Mouse (Mus musculus) R1 (cell line): ENCODE measurements at regions not wholly inside any gene's neighbourhood (a gene's known extent, or its start where the extent isn't known, plus 50 kb on each side); places are given as distances from the start of the nearest gene placed in this dataset.
A peak's percentile ranks its signal among the peaks of the same experiment; 100 is the strongest.

Experiments used
- DNase-seq: peaks from one replicate; pipeline ENCODE4 v3.0.0-alpha.2; 2018; ENCODE audit warnings: low read depth, low spot score

DNA sequence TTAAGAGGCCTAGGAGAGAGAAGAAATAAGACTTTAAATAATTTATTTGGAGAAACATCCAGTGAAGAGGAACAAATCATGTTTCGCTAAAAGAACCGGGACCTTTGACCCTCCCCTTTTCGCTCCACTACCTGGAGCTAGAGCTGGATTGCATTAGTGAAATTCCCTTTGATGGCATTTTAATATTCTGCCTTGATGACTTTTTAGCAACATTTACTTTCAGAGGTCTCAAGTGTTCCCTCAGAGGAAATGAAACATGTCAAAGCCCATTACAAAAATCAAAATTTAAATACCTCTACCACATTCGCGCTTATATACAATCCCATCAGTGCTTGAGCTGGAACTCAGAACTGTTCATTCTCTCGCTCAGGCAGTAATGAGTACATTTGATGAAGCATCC, 297.0 kb upstream of the Gm10295 start:
- no peak for DNase-seq

DNA sequence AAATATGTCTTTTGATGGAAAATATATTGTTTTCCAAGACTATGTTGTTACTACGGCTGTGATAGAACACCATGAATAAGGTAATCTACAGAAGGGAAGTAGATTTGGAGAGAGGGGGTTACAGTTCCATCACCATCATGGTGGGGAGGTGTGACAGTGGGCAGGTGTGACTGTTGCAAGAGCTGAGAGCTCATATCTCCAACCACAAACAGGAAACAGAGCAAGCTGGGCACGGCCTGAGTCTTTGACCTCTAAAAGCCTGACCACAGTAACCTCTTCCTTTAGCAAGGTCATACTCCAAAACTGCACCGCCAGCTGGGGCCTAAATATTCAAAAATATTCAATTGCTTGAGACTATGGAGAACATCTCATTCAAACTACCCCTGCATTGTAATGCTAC, 295.7 kb upstream of the Gm10295 start:
- DNase-seq, result no peak

DNA sequence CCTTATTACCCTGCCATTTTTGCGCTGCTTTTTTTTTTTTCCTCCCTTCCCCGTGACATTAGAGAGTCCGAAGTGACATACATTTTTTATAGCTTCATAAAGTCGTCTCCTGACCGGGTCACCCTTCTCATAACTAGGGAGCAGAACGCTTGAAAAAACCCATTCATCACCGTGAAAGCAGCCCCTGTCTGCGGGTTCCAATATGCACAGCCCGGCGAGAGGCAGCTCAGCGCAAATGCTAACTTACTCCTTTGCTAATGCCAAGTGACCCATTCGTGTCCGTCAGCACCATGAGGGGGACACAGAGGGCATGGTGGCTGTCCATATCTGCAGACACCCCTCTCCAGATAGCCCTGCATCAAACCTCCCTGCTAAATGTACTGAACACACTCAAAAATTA, 271.8 kb upstream of the Gm10295 start:
- DNase-seq, result no peak

DNA sequence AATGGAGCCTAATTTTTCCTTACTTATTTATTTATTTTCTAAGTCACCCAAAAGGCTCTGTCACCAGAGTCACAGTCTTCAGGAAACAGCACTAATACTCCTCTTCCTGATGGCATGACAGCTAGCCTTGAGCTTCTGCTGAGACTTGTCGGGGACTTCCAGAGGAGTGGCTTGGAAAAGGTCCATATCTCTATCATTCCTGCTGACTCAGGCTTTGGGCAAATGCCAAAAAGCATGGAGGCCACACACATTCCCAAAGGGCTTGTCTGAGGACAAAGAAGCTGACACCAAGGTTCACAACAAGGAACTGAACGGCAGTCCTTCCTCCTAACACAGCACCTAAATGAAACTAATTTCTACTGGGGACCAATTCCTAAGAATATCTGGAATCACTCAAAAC, 251.9 kb upstream of the Gm10295 start:
- no peak for DNase-seq

DNA sequence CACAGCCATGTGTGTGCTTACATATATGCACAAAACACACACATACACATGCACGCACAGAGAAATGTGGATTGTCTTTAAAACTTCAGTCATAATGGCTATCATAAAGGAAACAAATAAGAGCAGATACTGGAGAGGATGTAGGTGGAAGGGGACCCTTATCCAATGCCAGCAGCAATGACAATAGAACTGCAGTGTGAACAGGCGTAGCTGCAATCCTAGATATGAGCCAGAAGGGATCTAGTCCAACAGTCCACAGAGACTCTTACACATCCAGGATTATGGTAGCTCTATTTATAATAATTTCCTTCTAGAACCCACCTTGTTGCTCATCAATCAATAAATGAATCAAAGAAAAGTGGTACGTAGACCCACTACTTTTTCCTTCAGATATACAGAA, 245.5 kb upstream of the Gm10295 start:
- DNase-seq, result no peak

DNA sequence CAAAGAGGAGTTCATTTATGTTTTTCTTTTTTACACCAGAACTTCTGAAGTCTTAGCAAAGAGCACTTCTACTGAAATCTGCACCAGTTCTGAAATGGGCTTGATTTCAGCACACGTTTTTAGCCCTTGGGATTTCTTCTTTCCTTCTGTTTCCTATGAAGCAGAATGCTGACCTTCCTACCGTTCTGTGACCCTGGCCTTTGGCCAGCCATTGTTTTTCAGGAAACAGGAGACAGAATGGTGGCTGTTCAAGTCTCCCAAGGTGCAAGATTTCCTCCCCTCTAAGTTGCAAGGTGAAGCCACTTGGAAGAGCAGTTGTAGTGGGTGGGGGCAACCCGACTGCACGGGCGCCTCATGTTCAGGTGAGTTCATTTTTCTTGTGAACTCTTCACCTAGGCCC, 236.3 kb upstream of the Gm10295 start:
- DNase-seq, result no peak

DNA sequence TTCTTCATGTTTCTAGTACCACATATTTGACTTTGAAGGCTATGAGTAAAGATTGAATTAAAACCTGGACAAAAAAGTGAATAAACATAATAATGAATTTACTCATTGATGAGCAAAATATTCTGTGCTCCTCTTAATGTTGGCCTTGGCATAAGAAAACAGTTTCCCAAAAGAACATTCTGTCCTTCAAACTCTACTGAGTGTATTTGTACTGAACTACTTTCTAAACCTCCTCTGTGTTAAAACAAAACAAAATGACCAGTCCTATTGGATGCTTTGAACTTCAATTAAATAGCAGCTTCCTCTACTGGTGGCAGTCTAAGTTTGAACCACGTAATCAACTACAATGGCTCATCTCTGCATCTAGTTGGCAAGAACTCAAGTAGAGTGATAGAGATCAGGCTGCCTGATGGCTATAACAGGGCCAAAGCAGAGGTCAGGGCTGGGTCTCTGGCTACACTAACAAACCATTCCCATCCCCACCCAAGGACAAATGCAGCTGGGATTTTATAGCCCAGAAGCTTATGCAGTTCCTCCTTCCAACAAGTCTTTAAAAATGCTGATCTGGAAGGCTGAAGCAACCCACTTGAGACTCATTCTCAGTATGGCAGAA, 232.3 kb upstream of the Gm10295 start:
- no peak for DNase-seq

DNA sequence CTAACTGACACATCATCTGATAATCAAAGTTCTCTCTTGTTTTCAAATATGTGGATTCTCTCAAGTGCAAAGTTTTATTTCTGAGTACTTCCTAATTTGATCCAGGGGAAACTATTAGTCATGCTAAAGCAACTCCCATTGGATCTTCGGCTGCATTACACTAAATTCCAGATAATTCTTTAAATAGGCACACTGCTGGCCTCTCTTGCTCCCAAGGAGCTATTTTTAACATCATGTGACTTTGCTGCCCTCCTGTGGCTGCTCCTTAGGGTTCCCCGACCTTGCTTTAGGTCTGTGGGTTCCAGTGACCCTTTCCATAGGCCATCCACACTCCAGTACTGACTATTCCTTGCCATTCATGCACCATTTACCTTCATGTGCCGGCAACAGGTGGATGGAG, 230.5 kb upstream of the Gm10295 start:
- DNase-seq, result peak; percentile 43

DNA sequence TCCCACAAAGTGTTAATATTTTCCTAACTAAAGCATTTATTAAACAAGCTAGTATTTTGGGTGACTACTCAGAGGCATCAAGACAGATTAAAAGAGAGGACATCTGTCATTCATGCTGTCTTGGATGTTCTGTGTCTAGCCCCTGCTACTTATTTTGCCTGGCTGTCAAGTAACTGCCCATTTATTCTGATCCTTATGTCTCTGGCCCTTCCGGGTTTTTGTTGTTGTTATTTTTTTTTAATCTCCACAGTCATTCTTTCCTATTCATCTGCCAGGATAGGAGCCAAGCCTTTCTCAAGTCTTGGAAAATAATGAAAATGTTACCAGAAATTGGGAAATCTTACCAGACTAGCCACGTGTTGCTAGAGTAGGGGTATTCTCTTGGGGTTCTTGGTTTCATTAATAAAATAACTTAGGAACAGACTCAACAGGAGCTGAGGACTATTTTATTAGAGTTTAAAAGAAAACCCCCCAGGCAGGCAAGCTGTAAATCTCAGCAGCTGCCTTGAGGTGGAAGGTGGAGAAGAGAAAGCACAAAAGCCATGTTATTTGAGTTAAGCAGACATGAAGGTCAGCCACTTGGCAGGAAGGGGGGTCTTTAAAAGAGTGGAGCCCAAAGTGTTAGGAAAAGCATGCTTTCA, 209.1 kb upstream of the Gm10295 start:
- no peak for DNase-seq

DNA sequence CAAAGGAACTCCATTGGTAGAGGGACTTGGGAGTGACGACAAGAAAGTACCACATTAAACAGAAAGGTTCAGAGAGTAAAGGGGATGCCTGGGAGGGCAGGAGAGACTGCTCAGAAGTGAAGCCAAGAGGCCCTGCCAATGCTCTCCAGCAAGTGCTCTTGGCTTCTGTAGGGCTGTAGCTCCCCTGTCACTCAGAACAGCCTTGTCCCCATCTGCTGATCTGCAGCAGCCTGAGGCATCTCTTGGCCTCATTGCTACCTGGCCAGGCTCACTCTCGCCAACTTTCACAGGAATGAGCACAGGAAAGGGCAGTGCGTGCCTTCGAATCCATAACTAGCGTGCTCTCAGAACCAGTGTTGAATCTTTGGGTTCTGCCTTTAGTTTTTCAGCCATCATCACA, 205.2 kb upstream of the Gm10295 start:
- no peak for DNase-seq

DNA sequence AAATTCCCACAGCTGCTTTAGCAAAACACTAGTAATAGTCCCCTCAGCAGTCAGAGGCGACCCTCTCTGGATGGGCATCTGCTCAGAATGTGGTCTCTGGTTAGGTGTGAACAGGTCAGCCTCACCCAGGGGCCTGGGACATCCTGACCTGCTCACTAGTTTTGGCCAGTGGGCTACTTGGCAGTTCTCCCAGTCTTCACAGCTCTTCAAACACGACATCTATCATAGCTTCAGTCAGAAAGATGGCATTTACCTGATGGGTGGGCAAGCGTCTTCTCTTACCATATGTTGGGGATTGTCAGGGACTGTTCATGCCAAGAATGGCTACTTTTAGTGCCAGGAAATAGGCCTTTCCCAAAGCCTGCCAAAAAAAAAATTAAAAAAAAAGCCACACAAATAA, 204.2 kb upstream of the Gm10295 start:
- no peak for DNase-seq

DNA sequence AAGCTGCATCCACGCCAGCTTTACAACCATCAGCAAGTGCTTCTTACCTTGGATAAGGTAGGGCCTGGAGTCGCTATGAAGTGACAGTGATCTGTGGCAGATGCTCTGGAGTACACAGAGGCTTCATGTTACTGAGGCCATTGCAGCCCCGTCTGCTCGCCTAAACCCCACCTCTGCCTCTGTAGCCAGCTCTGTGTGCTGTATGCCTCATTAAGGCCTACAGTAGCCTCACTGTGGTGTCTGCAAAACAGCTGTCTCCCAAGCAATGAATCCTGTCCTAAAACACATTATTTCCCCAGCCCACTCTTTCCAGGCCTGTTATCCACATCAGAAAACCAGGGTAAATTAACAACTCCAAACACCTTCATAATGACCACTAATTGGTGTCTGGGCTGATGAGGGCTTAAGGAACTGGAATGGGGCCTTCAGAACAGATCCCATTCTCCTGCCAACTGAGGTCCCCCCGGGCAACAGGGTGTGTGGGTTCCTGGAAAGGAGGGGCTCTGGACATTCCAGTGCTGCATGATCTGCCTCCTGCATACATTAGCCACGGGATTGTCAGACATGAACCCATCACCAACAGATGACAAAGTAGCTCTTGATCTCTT, 195.4 kb upstream of the Gm10295 start:
- no peak for DNase-seq

DNA sequence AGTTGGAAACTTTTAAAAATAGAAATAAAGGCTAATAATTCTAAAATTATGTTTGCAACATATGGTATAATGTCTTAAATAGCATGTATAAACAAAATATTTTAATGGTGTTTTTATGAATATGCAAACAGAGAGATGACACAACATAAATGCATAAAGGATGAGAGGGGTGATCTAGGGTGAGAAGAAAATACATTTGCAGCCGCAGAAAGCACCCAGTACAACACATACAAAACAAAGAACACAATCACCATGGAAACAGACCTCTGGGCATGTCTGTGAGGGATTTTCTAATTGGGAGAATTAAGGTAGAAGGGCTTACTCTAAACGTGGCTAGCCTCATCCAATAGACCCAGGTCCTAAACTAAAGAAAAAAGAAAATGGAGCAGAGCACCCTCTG, 190.2 kb upstream of the Gm10295 start:
- no peak for DNase-seq

DNA sequence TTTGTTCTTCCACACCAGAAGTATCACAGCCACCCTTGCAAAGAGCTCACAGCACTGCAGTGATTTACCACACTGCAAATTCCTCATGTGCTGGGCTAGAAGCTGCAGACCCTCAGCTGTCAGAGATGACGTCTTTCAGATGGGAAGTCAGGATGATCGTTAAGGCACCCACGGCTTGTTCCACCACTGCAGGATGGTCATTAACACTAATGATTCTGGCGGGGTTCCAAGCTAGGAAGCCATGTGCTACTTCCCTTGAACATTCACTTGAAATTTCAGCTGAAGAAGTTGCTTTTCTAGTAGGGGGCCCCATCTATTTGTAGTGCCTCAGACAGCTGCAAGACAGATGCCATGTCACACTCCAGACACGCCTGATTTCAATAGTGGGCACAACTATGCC, 181.8 kb upstream of the Gm10295 start:
- DNase-seq, result no peak

DNA sequence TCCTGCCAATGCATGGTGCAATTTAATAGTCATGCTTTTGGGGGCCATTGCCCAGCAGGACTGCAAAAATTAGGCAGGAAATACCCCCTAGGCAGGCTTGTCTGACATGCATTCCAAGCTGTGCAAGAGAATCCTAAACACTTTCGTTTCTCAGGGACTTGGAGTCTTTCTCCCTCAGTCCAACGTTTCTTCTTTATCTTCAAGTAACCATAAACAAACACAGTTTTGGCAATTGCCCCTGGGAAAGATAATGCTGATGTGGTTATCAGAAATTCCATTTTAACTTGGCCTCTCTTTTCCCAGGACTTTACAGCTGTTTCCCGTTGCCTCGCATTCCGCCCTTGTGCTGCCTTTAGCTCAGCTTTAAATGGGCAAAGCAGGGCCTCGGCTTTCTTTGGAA, 180.2 kb upstream of the Gm10295 start:
- DNase-seq, result no peak

DNA sequence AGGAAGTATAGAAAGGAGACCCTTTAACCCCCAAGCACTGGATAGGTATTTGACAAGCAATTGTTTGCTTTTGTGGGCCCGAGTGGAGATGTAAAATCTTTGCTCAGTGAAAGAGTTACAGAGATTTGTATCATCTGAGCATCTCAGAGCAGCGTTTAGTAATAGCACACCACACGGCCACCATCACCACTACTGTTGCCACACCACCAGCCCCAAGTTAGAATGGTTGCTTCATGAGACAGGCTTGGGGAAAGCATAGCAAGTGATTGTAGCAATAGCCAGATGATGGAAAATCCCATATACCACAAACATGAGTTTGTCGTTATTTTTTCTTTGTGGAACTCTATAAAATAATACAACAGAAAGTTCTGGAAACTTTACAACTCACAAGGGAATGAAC, 179.6 kb upstream of the Gm10295 start:
- DNase-seq, result no peak

DNA sequence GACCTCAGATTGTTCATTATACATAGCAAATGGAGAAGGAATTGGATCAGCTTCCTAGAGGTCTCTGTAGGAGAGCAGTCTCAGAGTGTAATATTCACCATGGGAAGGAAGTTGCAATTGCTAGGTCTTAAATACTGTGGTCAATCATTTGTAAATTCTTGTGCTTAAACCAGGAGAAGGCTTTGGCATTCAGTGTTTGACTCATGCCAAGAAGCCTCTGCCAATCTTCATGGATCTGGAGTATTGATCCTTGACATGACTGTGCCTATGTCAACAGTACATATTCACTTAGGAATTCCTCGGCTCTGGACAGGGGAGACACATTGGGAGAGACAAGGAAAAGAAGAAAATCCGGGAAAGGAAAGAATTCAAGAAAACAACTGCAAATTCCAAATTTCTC, 174.9 kb upstream of the Gm10295 start:
- DNase-seq, result no peak

DNA sequence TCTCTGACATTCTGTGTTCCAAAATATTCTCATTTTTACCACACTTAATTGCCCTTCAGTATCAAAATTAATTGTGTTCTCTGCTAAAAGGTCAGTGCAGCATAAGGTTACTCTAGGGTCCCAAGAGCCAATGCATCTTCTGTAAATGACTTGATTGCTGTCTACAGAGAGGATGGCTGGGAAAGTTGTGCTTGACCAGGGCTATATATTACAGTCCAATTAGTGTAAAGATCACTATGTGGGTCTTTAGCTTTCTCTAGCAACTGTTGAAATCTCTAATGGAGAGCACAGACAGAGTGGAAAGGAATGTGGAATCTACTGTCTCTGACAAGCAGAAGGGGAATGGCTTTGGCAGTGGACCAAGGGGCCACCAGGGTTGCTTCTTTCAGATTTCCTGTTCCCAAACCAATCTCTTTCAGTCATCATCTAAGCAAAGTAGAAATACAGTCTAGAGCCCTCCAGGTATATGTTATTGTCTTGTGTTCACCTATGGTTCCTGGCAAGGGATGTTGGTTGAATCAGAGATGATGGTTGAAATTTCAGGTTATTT, 173.4 kb upstream of the Gm10295 start:
- DNase-seq, result no peak

DNA sequence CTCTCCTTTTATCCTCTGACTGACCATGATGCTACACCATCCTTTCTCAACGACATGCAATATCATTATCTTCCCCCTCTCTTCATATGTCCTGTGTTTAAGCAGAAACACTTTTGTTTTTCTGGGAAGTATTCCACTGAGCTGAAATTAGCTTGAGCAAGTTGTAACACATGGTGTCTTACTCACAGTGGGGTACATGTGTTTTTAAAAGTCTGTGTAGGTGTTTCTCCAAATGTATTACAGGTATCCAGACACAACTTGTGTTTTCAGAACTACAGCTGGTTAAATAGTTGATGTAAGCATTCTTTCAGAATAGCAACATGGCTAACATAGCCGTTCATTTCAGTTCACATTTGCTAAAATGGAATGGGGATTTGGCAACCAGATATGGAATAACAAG, 172.8 kb upstream of the Gm10295 start:
- DNase-seq, result no peak

DNA sequence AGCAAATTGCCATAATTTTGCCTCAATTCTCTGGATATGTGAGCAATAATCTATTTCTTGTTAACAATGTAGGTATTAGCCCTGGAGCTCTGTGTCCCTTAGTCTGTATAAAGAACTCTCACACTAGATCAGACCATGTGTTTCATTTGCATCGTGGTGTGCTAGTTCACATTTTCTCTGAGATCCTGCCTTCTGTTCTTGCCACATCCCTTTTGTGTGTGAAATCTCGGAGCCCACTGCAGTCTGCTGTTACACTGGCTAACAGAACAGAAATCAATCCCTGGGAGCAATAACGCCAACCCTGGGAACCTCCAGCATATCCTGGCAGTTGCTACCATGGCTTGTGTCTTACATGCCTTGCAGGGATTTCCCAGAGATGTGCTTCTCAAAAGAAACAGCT, 156.1 kb upstream of the Gm10295 start:
- DNase-seq, result no peak

DNA sequence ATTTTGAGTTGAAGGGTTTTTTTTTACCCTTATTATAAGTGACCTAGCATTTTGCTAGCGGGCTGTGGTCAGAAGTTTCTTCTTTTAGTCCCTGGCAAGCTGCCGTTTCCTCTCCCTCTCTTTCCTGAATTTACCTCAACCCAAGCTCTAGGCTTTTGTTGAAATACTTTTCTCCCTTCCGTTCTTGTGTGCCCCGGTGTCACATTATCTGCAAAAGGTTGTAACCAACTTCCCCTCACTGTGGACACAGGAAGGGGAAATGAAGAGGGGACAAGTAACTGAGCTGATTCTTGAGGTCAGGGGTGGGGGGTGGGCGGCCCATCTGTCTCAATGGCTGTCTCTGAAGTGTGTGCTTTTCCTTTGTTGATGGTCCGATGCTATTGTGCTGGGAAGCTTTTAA, 149.4 kb upstream of the Gm10295 start:
- DNase-seq, result no peak

DNA sequence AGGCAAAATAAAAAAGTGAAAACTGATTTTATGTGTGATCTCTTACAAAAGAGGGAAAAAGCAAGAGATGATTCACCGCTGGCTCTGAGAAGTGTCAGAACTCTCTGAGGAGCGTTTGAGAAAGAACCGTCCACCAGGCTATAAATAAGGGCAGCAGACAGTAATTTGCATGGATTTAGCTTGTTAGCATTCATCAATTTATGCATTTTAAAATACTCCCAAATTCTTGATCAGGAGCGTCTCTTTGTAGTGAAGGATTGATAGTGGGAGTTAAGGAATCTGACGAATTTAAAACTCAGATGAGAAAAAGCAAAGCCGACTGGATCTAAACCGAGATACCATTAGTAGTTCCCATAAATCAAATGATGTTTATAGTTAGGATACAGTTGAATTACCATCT, 146.8 kb upstream of the Gm10295 start:
- no peak for DNase-seq

DNA sequence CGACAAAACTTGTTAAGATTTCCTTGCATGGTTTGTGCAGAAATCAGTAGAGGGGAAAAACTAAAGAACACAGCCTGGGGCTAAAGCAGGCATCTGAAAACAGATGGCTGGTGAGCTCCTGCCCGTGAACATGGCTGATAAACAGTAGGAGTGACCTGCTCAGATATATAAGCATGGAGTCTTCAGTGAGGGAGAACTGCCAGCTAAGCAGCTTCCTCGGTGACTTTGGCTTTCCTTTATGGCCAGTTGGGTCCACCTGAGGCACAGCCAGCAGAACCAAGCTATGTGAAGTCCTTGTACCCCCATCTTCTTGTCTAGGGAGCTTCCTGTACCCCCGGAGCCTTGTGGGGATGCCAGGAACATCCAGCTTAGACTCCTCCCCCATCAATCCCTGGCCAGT, 139.8 kb upstream of the Gm10295 start:
- DNase-seq, result no peak
